Mouse (Mus musculus) midbrain, postnatal 0 days (tissue): ENCODE data around the gene C9orf72. TPM values are rescaled to one million over a fixed set of nuclear protein-coding genes. Genes with fewer than 3 reads are reported as not detected.
A peak's percentile ranks its signal among the peaks of the same experiment; 100 is the strongest.

Experiments used
- ATAC-seq: fragments of 200-750 bp; cut with Nextera tagmentation; 2 replicates; pipeline ENCODE4 v1.8.0; 2017; ENCODE audit warnings: moderate number of reproducible peaks, mild to moderate bottlenecking, moderate TSS enrichment, moderate library complexity; ENCODE audit not compliant: low FRiP score
- DNase-seq: peaks from one replicate; pipeline ENCODE4 v3.0.0-alpha.2; 2015; ENCODE audit warnings: low spot score
- H3K27ac ChIP-seq: fragments of 300-500 bp; sonication (generic); 2 replicates; pipeline ENCODE4 v1.5.1; 2014; ENCODE audit warnings: low read depth, mild to moderate bottlenecking, low read length, mixed read lengths
- H3K27me3 ChIP-seq: fragments of 300-500 bp; sonication (generic); 2 replicates; pipeline ENCODE4 v1.6.1; 2014; ENCODE audit warnings: low read length, control low read depth, mixed read lengths; ENCODE audit not compliant: insufficient read depth
- H3K36me3 ChIP-seq: fragments of 300-500 bp; sonication (generic); 2 replicates; pipeline ENCODE4 v1.6.1; 2014; ENCODE audit warnings: low read length, control low read depth, mixed read lengths; ENCODE audit not compliant: insufficient read depth
- H3K4me1 ChIP-seq: fragments of 300-500 bp; sonication (generic); 2 replicates; pipeline ENCODE4 v1.6.1; 2014; ENCODE audit warnings: mild to moderate bottlenecking, control low read depth, antibody characterized with exemption, low read length, mixed read lengths; ENCODE audit not compliant: insufficient read depth
- H3K4me2 ChIP-seq: fragments of 300-500 bp; sonication (generic); 2 replicates; pipeline ENCODE4 v1.6.1; 2014; ENCODE audit warnings: low read depth, mild to moderate bottlenecking, low read length, mixed read lengths; ENCODE audit not compliant: poor library complexity, severe bottlenecking
- H3K4me3 ChIP-seq: fragments of 300-500 bp; sonication (generic); 2 replicates; pipeline ENCODE4 v1.5.1; 2014; ENCODE audit warnings: low read depth, mild to moderate bottlenecking, low read length, moderate library complexity
- H3K9ac ChIP-seq: fragments of 300-500 bp; sonication (generic); replicated peaks from 2 replicates; pipeline ENCODE4 v1.6.1; 2014; ENCODE audit warnings: mild to moderate bottlenecking, low read length, moderate library complexity, mixed read lengths; ENCODE audit not compliant: poor library complexity, severe bottlenecking
- H3K9me3 ChIP-seq: fragments of 300-500 bp; sonication (generic); 2 replicates; pipeline ENCODE4 v1.6.1; 2016; ENCODE audit warnings: low read length, control low read depth
- CTCF ChIP-seq: IDR thresholded peaks from 2 replicates; pipeline ENCODE4 v1.5.1; 2016; ENCODE audit warnings: antibody characterized with exemption, mild to moderate bottlenecking
- WGBS: fragments of 180-500 bp; shearing (Covaris S2); extraction: QIAGEN DNeasy Blood & Tissue Kit; methylation state at CpG from one replicate; pipeline ENCODE4 v1.1.7; 2014; 5-methylcytosine and 5-hydroxymethylcytosine counted together
- polyA plus RNA-seq: library from polyadenylated mRNA; unstranded; fragments of >200 nt; fragmentation: Nextera tagmentation; extraction: Ambion mirVana; gene quantifications from 2 replicates; pipeline ENCODE4 v1.2.1, GENCODE M21; 2015
- total RNA-seq: library from RNA; depleted of rRNA; stranded (reverse); fragments of >200 nt; gene quantifications from 2 replicates; pipeline ENCODE4 v1.2.3, GENCODE M21; 2014

Gene C9orf72
- total and polyA plus RNA-seq, 2 experiments from 2014 or later, result 49.7 to 54.4 TPM

DNA sequence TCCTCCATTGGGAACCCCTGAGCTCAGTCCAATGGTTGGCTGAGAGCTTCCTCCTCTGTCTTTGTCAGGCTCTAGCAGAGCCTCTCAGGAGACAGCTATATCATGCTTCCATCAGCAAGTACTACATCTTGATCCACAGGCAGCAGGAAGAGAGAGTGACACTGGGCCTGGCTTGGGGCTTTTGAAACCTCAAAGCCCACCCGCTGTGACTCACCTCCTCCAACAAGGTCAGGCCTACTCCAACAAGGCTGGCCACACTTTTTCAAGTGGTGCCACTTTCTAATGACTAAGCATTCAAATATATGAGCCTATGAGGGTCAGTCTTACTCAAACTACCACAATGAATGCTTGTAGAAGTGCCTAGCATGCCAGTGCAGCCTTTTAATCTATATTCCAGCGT is 53.5 kb downstream of the C9orf72 start:
- Histone ChIP-seq H3K9ac (no peak overlapping the region), H3K4me2 (no peak overlapping the region), H3K27ac (no peak overlapping the region), H3K4me3 (no peak overlapping the region), H3K27me3 (no peaks in the 10 kb centered on the region), H3K36me3 (no peaks in the 10 kb centered on the region), H3K9me3 (no peaks in the 10 kb centered on the region), H3K4me1 (no peaks in the 10 kb centered on the region)
- WGBS, result 96% methylated on average over 2 of the region's 2 CpGs
- ATAC-seq, result no peak
- DNase-seq, result no peak
- no peak for TF ChIP-seq CTCF

DNA sequence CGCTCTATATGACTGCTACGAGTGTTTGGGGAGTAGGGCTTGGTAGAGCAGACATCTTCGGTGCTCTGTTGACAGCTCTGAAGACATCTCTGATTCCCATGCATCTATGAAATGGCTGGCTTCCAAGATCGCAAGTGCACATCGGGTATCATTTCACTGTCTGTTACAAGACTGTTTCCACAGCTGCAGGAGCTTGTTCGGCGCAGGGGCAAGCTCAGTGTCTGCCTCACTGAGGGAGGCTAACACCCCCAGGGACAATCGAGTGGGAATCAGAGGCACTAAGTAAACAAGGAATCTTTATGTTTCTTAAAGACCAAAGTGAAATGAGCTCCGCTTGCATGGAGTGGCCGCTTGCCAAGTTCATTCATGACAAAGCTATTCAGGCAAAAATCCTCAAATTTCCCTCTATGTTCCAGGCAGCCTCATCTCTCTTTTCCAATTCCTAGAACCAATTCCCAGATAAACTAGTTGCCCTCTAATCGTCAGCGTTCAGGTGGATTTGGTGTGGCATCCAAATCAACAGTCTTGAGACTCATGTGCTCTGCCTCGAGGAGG is 56.3 kb downstream of the C9orf72 start:
- Histone ChIP-seq H3K4me3 (no peak overlapping the region), H3K4me2 (no peak overlapping the region), H3K4me1 (no peaks in the 10 kb centered on the region), H3K9me3 (no peaks in the 10 kb centered on the region), H3K27ac (no peak overlapping the region), H3K27me3 (no peaks in the 10 kb centered on the region), H3K9ac (no peak overlapping the region), H3K36me3 (no peaks in the 10 kb centered on the region)
- DNase-seq (peak; percentile 12), ATAC-seq (no peak)
- WGBS, result 67% methylated on average over 13 of the region's 13 CpGs
- no peak for TF ChIP-seq CTCF

DNA sequence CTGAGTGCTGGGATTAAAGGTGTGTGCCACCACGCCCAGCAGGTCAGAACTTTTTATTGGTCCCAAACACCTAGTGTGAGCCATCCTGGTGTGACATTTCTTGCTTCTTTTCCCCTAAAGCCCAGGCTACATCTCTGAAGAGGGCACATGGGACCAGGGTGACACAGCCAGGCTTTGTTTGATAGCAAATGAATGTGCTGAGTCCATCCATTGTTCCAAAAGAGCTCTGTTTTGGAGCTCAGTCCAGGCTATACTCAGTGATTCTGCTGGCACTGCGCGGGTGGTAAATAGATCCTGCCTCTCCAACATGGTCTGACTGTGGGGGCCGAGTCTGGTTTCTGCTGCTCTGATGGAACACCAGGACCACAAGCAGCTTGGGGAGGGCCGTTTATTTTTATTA is 58.1 kb downstream of the C9orf72 start:
- Histone ChIP-seq H3K4me1 (no peaks in the 10 kb centered on the region), H3K4me2 (no peak overlapping the region), H3K27me3 (no peaks in the 10 kb centered on the region), H3K27ac (no peak overlapping the region), H3K36me3 (no peaks in the 10 kb centered on the region), H3K9ac (no peak overlapping the region), H3K9me3 (no peaks in the 10 kb centered on the region), H3K4me3 (no peak overlapping the region)
- ATAC-seq (no peak), DNase-seq (no peak)
- 88% methylated on average over 5 of the region's 5 CpGs for WGBS
- TF ChIP-seq CTCF, result no peak

DNA sequence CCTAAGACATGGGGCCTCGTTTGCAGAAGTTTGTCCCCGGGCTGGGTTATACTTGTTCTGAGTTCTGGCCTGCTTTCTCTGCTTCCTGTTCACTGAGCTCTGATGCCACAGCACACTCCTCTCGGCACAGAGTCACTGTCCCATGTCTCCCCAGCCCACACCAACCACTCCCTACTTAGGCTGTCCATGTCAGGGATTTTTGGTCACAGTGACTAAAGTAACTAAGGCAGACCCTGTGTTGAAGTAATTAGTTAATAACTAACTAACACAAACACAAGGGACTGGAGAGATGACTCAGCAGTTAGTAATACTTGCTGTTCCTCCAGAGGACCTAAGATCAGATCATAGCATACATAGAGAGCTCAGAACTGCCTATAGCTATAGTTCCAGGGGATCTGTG is 60.0 kb downstream of the C9orf72 start:
- Histone ChIP-seq H3K4me1 (no peaks in the 10 kb centered on the region), H3K9ac (no peak overlapping the region), H3K9me3 (no peaks in the 10 kb centered on the region), H3K27me3 (no peaks in the 10 kb centered on the region), H3K4me2 (no peak overlapping the region), H3K4me3 (no peak overlapping the region), H3K27ac (no peak overlapping the region), H3K36me3 (no peaks in the 10 kb centered on the region)
- 87% methylated on average over 3 of the region's 3 CpGs for WGBS
- no peak for TF ChIP-seq CTCF
- DNase-seq (no peak), ATAC-seq (no peak)

DNA sequence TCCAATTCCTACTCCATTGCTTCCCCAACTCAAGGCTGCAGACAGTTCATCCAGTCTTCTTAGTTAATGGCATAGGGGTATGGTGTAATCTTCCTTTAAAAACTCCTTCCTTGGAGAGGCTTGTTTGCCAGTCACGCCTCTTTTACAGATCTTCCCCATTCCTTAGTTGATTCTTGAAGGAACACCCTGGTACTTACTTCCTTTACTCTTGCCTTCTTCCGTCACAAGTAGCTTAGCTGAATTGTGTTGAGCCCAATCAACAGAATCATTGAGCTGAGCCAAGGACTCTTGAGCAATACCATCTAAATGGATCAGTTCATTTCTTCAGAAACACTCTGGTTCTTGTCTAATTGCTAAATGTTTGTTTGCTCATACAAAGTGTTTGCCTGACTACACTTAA is 60.7 kb downstream of the C9orf72 start:
- Histone ChIP-seq H3K27me3 (no peaks in the 10 kb centered on the region), H3K4me3 (no peak overlapping the region), H3K4me1 (no peaks in the 10 kb centered on the region), H3K27ac (no peak overlapping the region), H3K9me3 (no peaks in the 10 kb centered on the region), H3K36me3 (no peaks in the 10 kb centered on the region), H3K4me2 (no peak overlapping the region), H3K9ac (no peak overlapping the region)
- no peak for DNase-seq
- ATAC-seq, result no peak
- WGBS, result 90% methylated on average over 2 of the region's 2 CpGs
- no peak for TF ChIP-seq CTCF

DNA sequence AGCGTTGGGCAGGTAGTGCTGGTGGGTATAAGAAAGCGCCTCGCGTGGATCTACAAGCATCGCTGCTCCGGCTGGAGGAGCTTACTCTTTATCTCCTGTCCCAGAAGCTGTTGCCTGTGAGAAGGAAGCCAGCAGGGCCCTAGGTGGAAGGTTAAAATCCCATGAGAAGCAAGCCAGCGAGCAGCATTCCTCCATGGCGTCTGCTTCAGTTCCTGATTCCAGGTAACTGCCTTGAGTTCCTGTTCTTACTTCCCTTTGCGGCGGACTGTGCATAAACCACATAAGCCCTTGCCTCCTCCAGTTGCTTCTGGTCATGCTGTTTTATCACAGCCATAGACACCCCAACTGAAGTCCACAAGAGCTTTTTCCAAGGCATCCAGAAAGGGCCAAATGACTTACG is 68.2 kb downstream of the C9orf72 start:
- H3K4me2 ChIP-seq, result peak overlapping the region; percentile 97
- TF ChIP-seq CTCF, result no peak
- 72% methylated on average over 11 of the region's 11 CpGs for WGBS
- no peaks in the 10 kb centered on the region for H3K36me3 ChIP-seq
- no peaks in the 10 kb centered on the region for H3K9me3 ChIP-seq
- H3K27me3 ChIP-seq, result peaks cover 8% of the 10 kb centered on the region; the same call in 1 of the 2 replicates
- H3K4me1 ChIP-seq, result peaks cover 8% of the 10 kb centered on the region; the same call in 1 of the 2 replicates
- no peak overlapping the region for H3K9ac ChIP-seq
- no peak overlapping the region for H3K27ac ChIP-seq
- 0 out of 2 replicates have a peak overlapping the region, but pooled peaks have one; percentile 56 for H3K4me3 ChIP-seq
- DNase-seq (no peak), ATAC-seq (no peak)
